Mouse (Mus musculus): ENCODE data around the gene Larp6.

GRCm38 (mm10) chr9:60681005-60681404, 31.8 kb upstream of the Larp6 start:
- TF ChIP-seq POLR2A (IDR thresholded peaks at IDR 0.05; ENCODE audit: borderline replicate concordance, extremely low read depth, insufficient read depth, insufficient read length, poor library complexity, severe bottlenecking) = no peak
- TF ChIP-seq CTCF (IDR thresholded peaks at IDR 0.05; ENCODE audit: borderline replicate concordance, extremely low read depth, insufficient read depth, insufficient read length) = peak; percentile 33; the same call in 1 of the 2 replicates

Measured in brain, embryonic 14.5 days (tissue).